Comparison of ENCODE assay signal across 19 mouse cellular contexts in the genomic region with DNA sequence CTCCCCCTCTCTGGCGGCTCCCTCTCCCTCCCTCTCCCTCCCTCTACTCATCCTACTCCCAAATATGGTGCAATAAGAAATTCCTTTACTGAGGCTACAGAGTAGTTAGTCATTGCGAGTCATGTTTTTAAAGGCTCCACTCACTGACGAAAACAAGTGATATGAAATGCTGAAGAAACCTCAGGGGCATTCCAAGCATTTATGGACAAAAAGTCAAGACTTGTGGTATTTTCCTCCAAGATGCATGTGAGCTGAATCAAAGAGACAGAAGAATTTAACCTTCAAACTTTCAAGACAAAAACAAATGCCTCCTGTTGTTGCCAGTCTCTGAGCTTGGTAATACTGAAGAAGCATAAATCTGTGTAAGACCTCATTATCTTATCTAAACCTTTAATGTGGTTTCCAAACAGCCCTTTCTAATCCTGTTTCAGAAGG.
DNase-seq lines count a peak whose midpoint lies in the region; ATAC-seq and TF ChIP-seq lines count a peak whose summit lies in the region.
"Had no signal": no experiment of that assay in that cellular context is flagged by ENCODE, and none has a peak within 500 bp of the region (broad histone marks: within the 10 kb centered on the region; RNA-seq: fewer than 3 reads in every experiment).

No protein-coding gene starts in this region.

- TF ChIP-seq CTCF in heart, postnatal 0 days (IDR thresholded peaks at IDR 0.05; ENCODE audit: low read depth) = no peak
- no peak for TF ChIP-seq CTCF in midbrain, postnatal 0 days (IDR thresholded peaks at IDR 0.05)
- no peak for TF ChIP-seq CTCF in embryonic fibroblast, embryonic 13.5 days (IDR thresholded peaks at IDR 0.05; ENCODE audit: borderline replicate concordance, insufficient read depth, low read length)

- intact Hi-C loops in heart, postnatal 36 days (cut with DNase I) = no loop called here

- no peak overlapping the region for H3K4me3 ChIP-seq in heart, postnatal 0 days (ENCODE audit: low read depth, low read length)
- H3K4me3 ChIP-seq in midbrain, embryonic 11.5 days (ENCODE audit: low read depth, low read length) = no peak overlapping the region
- H3K4me3 ChIP-seq in midbrain, postnatal 0 days (ENCODE audit: low read depth, low read length) = no peak overlapping the region
- no peak overlapping the region for H3K4me3 ChIP-seq in ES-E14 (ENCODE audit: insufficient read depth in 1 of 2, low read depth in 1 of 2, low read length in 2 of 2, poor library complexity in 1 of 2, severe bottlenecking in 1 of 2)
- no peak overlapping the region for H3K4me3 ChIP-seq in embryonic fibroblast, embryonic 13.5 days (ENCODE audit: insufficient read depth, low read length)
- H3K4me3 ChIP-seq in hindbrain, embryonic 13.5 days = no peak overlapping the region
- H3K4me3 ChIP-seq: erythroblast, embryonic 14.5 days; heart, embryonic 15.5 days; hindbrain, embryonic 12.5 days; intestine, embryonic 15.5 days; midbrain, embryonic 10.5 days had no signal

- in situ Hi-C loops in ES-E14 (cut with MboI; ENCODE audit: low sequenced_read_pairs in 2 of 2, unreplicated experiment in 2 of 2) = no loop called here

- no peak overlapping the region for H3K4me2 ChIP-seq in heart, postnatal 0 days (ENCODE audit: low read depth, low read length)
- no peak overlapping the region for H3K4me2 ChIP-seq in midbrain, embryonic 11.5 days
- no peak overlapping the region for H3K4me2 ChIP-seq in midbrain, postnatal 0 days (ENCODE audit: low read depth, low read length, poor library complexity, severe bottlenecking)
- H3K4me2 ChIP-seq in hindbrain, embryonic 13.5 days = no peak overlapping the region
- H3K4me2 ChIP-seq: heart, embryonic 15.5 days; hindbrain, embryonic 12.5 days; intestine, embryonic 15.5 days; liver, embryonic 11.5 days had no signal

- no peak overlapping the region for H3K9ac ChIP-seq in heart, postnatal 0 days (replicated peaks; ENCODE audit: low read depth, low read length)
- no peak overlapping the region for H3K9ac ChIP-seq in midbrain, embryonic 11.5 days (ENCODE audit: low read length)
- H3K9ac ChIP-seq in midbrain, postnatal 0 days (replicated peaks; ENCODE audit: low read length, poor library complexity, severe bottlenecking) = no peak overlapping the region
- no peak overlapping the region for H3K9ac ChIP-seq in ES-E14 (ENCODE audit: insufficient read depth, low read depth, low read length, poor library complexity, severe bottlenecking)
- H3K9ac ChIP-seq in hindbrain, embryonic 13.5 days = no peak overlapping the region
- H3K9ac ChIP-seq: heart, embryonic 15.5 days; hindbrain, embryonic 12.5 days; intestine, embryonic 15.5 days had no signal

- H3K36me3 ChIP-seq in heart, postnatal 0 days (replicated peaks; ENCODE audit: control insufficient read depth, insufficient read depth, low read length) = no peaks in the 10 kb centered on the region
- H3K36me3 ChIP-seq in midbrain, embryonic 11.5 days (ENCODE audit: control insufficient read depth, insufficient read depth, low read length) = no peaks in the 10 kb centered on the region
- H3K36me3 ChIP-seq in midbrain, postnatal 0 days (ENCODE audit: insufficient read depth, low read length) = no peaks in the 10 kb centered on the region
- no peaks in the 10 kb centered on the region for H3K36me3 ChIP-seq in ES-E14 (ENCODE audit: control insufficient read depth, insufficient read depth, low read length, poor library complexity, severe bottlenecking)
- no peaks in the 10 kb centered on the region for H3K36me3 ChIP-seq in hindbrain, embryonic 13.5 days
- H3K36me3 ChIP-seq: heart, embryonic 15.5 days; hindbrain, embryonic 12.5 days; intestine, embryonic 15.5 days; midbrain, embryonic 10.5 days had no signal

- DNase-seq in heart, postnatal 0 days (ENCODE audit: low spot score) = peak; percentile 8
- no peak for DNase-seq in heart, postnatal 36 days
- DNase-seq in midbrain, embryonic 11.5 days (ENCODE audit: low spot score, missing footprints) = peak; percentile 19
- DNase-seq in midbrain, postnatal 0 days (ENCODE audit: low spot score) = no peak
- peak; percentile 1 for DNase-seq in ES-E14 (ENCODE audit: low read depth, low spot score)
- DNase-seq in right cerebral cortex, postnatal 14 days = no peak
- DNase-seq: cerebellum, adult 9-10 months; embryo, embryonic 11 days; left cerebral cortex, postnatal 4 days; thymus, adult 2 months had no signal

- WGBS in heart, postnatal 0 days = 34% methylated on average over 3 of the region's 3 CpGs
- 73% methylated on average over 3 of the region's 3 CpGs for WGBS in midbrain, embryonic 11.5 days
- 80% methylated on average over 3 of the region's 3 CpGs for WGBS in midbrain, postnatal 0 days
- 82% methylated on average over 3 of the region's 3 CpGs for WGBS in hindbrain, embryonic 13.5 days

- no peak overlapping the region for H3K27ac ChIP-seq in heart, postnatal 0 days (ENCODE audit: low read depth)
- no peak overlapping the region for H3K27ac ChIP-seq in midbrain, embryonic 11.5 days (ENCODE audit: low read depth, low read length)
- H3K27ac ChIP-seq in midbrain, postnatal 0 days (ENCODE audit: low read depth, low read length) = no peak overlapping the region
- H3K27ac ChIP-seq in ES-E14 (ENCODE audit: insufficient read depth, low read depth, low read length, poor library complexity, severe bottlenecking) = no peak overlapping the region
- H3K27ac ChIP-seq in embryonic fibroblast, embryonic 13.5 days (ENCODE audit: insufficient read depth, low read length) = peak overlapping the region; percentile 93
- H3K27ac ChIP-seq in hindbrain, embryonic 13.5 days = no peak overlapping the region
- H3K27ac ChIP-seq: heart, embryonic 15.5 days; hindbrain, embryonic 12.5 days; intestine, embryonic 15.5 days; midbrain, embryonic 10.5 days had no signal

- no peaks in the 10 kb centered on the region for H3K4me1 ChIP-seq in heart, postnatal 0 days (ENCODE audit: control insufficient read depth, insufficient read depth)
- no peaks in the 10 kb centered on the region for H3K4me1 ChIP-seq in midbrain, embryonic 11.5 days (ENCODE audit: control insufficient read depth, insufficient read depth, low read length)
- H3K4me1 ChIP-seq in midbrain, postnatal 0 days (ENCODE audit: insufficient read depth, low read length) = no peaks in the 10 kb centered on the region
- no peaks in the 10 kb centered on the region for H3K4me1 ChIP-seq in ES-E14 (ENCODE audit: control insufficient read depth in 2 of 2, insufficient read depth in 2 of 2, low read length in 2 of 2, poor library complexity in 1 of 2)
- peaks cover 10% of the 10 kb centered on the region for H3K4me1 ChIP-seq in embryonic fibroblast, embryonic 13.5 days (ENCODE audit: control insufficient read depth, insufficient read depth, low read length)
- H3K4me1 ChIP-seq in hindbrain, embryonic 13.5 days (replicated peaks) = no peaks in the 10 kb centered on the region
- H3K4me1 ChIP-seq: heart, embryonic 15.5 days; hindbrain, embryonic 12.5 days; intestine, embryonic 15.5 days; midbrain, embryonic 10.5 days had no signal

- no peaks in the 10 kb centered on the region for H3K9me3 ChIP-seq in heart, postnatal 0 days (replicated peaks; ENCODE audit: control insufficient read depth, low read length)
- no peaks in the 10 kb centered on the region for H3K9me3 ChIP-seq in midbrain, embryonic 11.5 days (ENCODE audit: control insufficient read depth, low read length)
- no peaks in the 10 kb centered on the region for H3K9me3 ChIP-seq in midbrain, postnatal 0 days (ENCODE audit: low read length)
- no peaks in the 10 kb centered on the region for H3K9me3 ChIP-seq in ES-E14 (ENCODE audit: control insufficient read depth, insufficient read depth, low read depth, low read length)
- H3K9me3 ChIP-seq in hindbrain, embryonic 13.5 days = no peaks in the 10 kb centered on the region
- H3K9me3 ChIP-seq: heart, embryonic 15.5 days; hindbrain, embryonic 12.5 days; intestine, embryonic 15.5 days; midbrain, embryonic 10.5 days had no signal

- ATAC-seq in heart, postnatal 0 days (ENCODE audit: insufficient read depth, low read depth) = no peak
- ATAC-seq in midbrain, embryonic 11.5 days (ENCODE audit: low FRiP score) = no peak
- ATAC-seq in midbrain, postnatal 0 days (ENCODE audit: low FRiP score) = no peak
- no peak for ATAC-seq in hindbrain, embryonic 13.5 days (ENCODE audit: low FRiP score)
- ATAC-seq: forebrain, embryonic 16.5 days; intestine, embryonic 15.5 days had no signal

- no peak for TF ChIP-seq EP300 in heart, postnatal 0 days (IDR thresholded peaks at IDR 0.05; ENCODE audit: low read depth)

- no peaks in the 10 kb centered on the region for H3K27me3 ChIP-seq in heart, postnatal 0 days (ENCODE audit: control insufficient read depth, insufficient read depth, low read length)
- H3K27me3 ChIP-seq in midbrain, embryonic 11.5 days (ENCODE audit: control insufficient read depth, insufficient read depth, low read length) = no peaks in the 10 kb centered on the region
- H3K27me3 ChIP-seq in midbrain, postnatal 0 days (ENCODE audit: insufficient read depth, low read length) = no peaks in the 10 kb centered on the region
- H3K27me3 ChIP-seq in hindbrain, embryonic 13.5 days = no peaks in the 10 kb centered on the region
- H3K27me3 ChIP-seq: heart, embryonic 15.5 days; hindbrain, embryonic 12.5 days; intestine, embryonic 15.5 days had no signal

- no peak for TF ChIP-seq POLR2A in embryonic fibroblast, embryonic 13.5 days (IDR thresholded peaks at IDR 0.05; ENCODE audit: low read depth, low read length)

TF ChIP-seq in ES-E14, 5 proteins besides CTCF, POLR2A, EP300 and RAD21:
- no peak for TF ChIP-seq MAFK (IDR thresholded peaks at IDR 0.05; ENCODE audit: insufficient read depth, low read depth, low read length)
- TF ChIP-seq HCFC1 (IDR thresholded peaks at IDR 0.05; ENCODE audit: borderline replicate concordance, insufficient read depth, low read length) = no peak
- TF ChIP-seq CHD2 (IDR thresholded peaks at IDR 0.05; ENCODE audit: low read depth, low read length) = no peak
- no peak for TF ChIP-seq ZC3H11A (IDR thresholded peaks at IDR 0.05; ENCODE audit: borderline replicate concordance, low read depth, low read length)
- no peak for TF ChIP-seq ZNF384 (IDR thresholded peaks at IDR 0.05; ENCODE audit: low read depth, low read length)

Comparison
In these comparisons a context has a peak if more than half of its experiments do, and no peak if none do; other contexts are left out.
1. DNase-seq: peak in heart, postnatal 0 days (single experiment), midbrain, embryonic 11.5 days (single experiment) and ES-E14 (single experiment); none in heart, postnatal 36 days (0 of 2), midbrain, postnatal 0 days (single experiment) and right cerebral cortex, postnatal 14 days (single experiment).